Mouse (Mus musculus) C2C12 (cell line): ENCODE measurements around the gene Nefh.

Source experiments
- CTCF ChIP-seq: IDR thresholded peaks from one replicate; pipeline ENCODE4 v1.5.1; 2011; ENCODE audit not compliant: control insufficient read depth, insufficient read depth, insufficient read length
- FOSL1 ChIP-seq: IDR thresholded peaks from one replicate; pipeline ENCODE4 v1.8.0; 2011; ENCODE audit warnings: mild to moderate bottlenecking, low read length; ENCODE audit not compliant: poor library complexity, insufficient read depth, severe bottlenecking
- USF1 ChIP-seq: IDR thresholded peaks from one replicate; pipeline ENCODE4 v1.6.1; 2011; ENCODE audit warnings: low read depth, mild to moderate bottlenecking, control low read depth, moderate library complexity

DNA sequence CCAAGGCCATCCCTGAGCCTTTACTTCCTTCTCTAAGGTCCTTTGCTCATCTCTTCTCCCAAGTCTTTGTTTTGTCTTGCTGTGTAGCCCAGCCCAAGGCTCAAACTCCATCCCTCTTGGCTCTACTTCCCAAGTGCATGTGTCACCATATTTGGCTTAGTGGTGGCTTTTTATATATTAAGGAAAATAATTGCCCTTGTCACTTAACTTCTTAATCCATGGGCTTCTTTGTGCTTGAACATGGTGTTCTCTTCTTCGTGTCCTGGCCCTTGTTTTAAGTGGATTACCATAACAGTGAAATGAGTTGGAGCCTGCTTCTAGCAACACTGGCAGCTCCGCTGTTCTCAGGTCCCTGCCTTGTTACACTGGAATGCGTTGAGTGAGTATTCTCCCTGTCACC is 47.8 kb upstream of the Nefh start:
- TF ChIP-seq CTCF (no peak), FOSL1 (no peak), USF1 (no peak)
